Mouse (Mus musculus) thymus, adult 2 months (tissue): ENCODE measurements around the gene Tgif2. TPM values are rescaled to one million over a fixed set of nuclear protein-coding genes. Genes with fewer than 3 reads are reported as not detected.
A peak's percentile ranks its signal among the peaks of the same experiment; 100 is the strongest.
"Not testable (repeated sequence)": the region's sequence is repeated elsewhere in the genome, so short reads cannot be mapped to it uniquely, and the experiment has no call there.

Experiments
- DNase-seq: peaks from one replicate; pipeline ENCODE4 v3.0.0; 2021
- H3K27ac ChIP-seq: fragments of 200-500 bp; 2 replicates; pipeline ENCODE4 v1.5.1; 2012; ENCODE audit warnings: low read length, control low read depth; ENCODE audit not compliant: control insufficient read depth, insufficient read depth
- H3K27me3 ChIP-seq: fragments of 200-500 bp; 2 replicates; pipeline ENCODE4 v1.6.1; 2012; ENCODE audit warnings: mild to moderate bottlenecking, low read length, moderate library complexity, mixed read lengths; ENCODE audit not compliant: control insufficient read depth, insufficient read depth
- H3K36me3 ChIP-seq: fragments of 200-500 bp; 2 replicates; pipeline ENCODE4 v1.6.1; 2012; ENCODE audit warnings: mild to moderate bottlenecking, low read length, moderate library complexity; ENCODE audit not compliant: control insufficient read depth, insufficient read depth
- H3K4me1 ChIP-seq: fragments of 200-500 bp; replicated peaks from 2 replicates; pipeline ENCODE4 v1.6.1; 2012; ENCODE audit warnings: low read length; ENCODE audit not compliant: control insufficient read depth, insufficient read depth
- H3K4me3 ChIP-seq: fragments of 200-500 bp; 2 replicates; pipeline ENCODE4 v1.5.1; 2012; ENCODE audit warnings: mild to moderate bottlenecking, low read length, control low read depth, moderate library complexity; ENCODE audit not compliant: control insufficient read depth, insufficient read depth
- CTCF ChIP-seq: fragments of 200-500 bp; IDR thresholded peaks from 2 replicates; pipeline ENCODE4 v1.5.1; 2012; ENCODE audit warnings: mild to moderate bottlenecking, control low read depth, low read length, moderate library complexity, borderline replicate concordance; ENCODE audit not compliant: control insufficient read depth, poor library complexity, insufficient read depth; ENCODE audit errors: extremely low read depth
- POLR2A ChIP-seq: fragments of 200-500 bp; IDR thresholded peaks from 2 replicates; pipeline ENCODE4 v1.6.1; 2012; ENCODE audit warnings: mild to moderate bottlenecking, low read length, control low read depth, moderate library complexity; ENCODE audit not compliant: control insufficient read depth, poor library complexity, insufficient read depth; ENCODE audit errors: extremely low read depth
- WGBS: fragments of 180-500 bp; shearing (Covaris S2); methylation state at CpG from one replicate; pipeline ENCODE4 v1.1.7; 2018; 5-methylcytosine and 5-hydroxymethylcytosine counted together
- polyA plus RNA-seq: library from polyadenylated mRNA; depleted of rRNA; stranded (reverse); fragments of >200 nt; gene quantifications from 2 replicates; pipeline ENCODE4 v1.2.3, GENCODE M21; 2012; rRNA removed

Gene Tgif2
- 28.7 and 37.2 TPM in 2 replicates for polyA plus RNA-seq

DNA sequence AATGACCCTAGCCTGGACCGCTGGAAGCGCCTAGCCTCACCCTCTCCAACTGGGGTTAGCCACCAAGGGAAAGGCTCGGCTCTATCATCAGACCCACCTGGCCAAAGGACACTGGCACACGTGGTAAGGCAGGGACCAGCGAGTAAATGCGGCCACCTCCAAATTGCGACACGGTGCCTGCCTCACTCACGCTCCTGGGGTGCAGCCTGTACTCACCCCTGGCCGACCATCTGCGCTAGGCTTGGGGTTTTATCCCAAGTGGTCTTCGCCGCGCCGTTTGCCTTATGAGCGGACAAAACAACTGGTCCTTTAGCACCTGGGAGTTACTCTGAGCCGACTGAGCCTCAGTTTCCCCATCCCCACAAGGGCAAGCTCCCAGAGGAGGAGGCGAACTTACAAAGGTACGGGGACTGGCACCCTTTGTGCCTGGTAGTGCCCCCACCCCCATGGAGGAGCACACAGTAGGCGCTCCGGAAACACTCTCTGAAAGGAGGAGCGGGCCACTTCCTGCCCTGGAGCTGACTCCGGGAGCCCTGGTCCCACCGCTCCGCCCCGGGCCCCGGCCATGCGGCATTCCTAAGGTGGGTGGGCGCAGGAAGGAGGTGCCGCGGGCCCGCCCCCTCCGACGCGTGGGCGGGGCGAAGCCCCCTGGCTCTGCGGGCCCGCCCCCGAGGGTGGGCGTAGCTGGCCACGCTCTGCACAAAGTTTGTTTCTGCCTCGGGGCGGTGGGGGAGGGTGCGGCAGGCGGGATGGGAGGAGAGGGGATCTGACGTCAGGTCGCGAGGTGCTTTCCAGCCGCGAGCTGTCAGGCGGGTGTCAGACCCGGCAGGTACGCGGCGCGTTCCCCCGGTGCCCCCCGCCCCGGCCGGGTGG, at the start of gene Tgif2:
Tgif2 (plus strand) TSS at position 689 of the 873 bp plus-strand sequence.
- no peaks in the 10 kb centered on the region for H3K27me3 ChIP-seq
- 20% methylated on average over 60 of the region's 61 CpGs for WGBS
- H3K4me1 ChIP-seq = peaks cover 17% of the 10 kb centered on the region
- H3K36me3 ChIP-seq = no peaks in the 10 kb centered on the region
- peak; percentile 86 for DNase-seq
- H3K27ac ChIP-seq = peak within 1 kb of the TSS; percentile 34
- TF ChIP-seq POLR2A = 0 out of 2 replicates have a peak, but pooled peaks have one; percentile 16
- 0 out of 2 replicates have a peak, but pooled peaks have one; percentile 65 for TF ChIP-seq CTCF
- H3K4me3 ChIP-seq = peak within 1 kb of the TSS; percentile 68

DNA sequence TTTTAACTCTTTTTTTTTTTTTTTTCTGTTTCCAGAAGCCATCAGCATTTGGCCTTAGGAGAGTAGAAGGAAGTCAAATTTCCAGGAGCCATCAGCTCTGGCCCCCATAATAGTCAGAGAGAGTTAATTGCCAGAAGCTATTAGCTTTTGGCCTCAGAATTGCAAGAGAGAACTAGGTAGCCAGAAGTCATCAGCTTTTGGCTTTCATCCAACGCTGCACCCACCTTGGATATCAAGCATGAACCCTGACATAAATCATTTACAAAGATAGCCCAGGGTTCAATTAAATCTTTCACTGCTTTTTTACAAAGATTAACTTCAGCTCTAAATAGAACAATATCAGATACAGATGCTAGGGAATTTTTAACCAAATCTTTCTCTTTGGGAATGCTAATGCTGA, 41.3 kb upstream of the Tgif2 start:
- DNase-seq = no peak
- Histone ChIP-seq H3K27me3 (no peaks in the 10 kb centered on the region), H3K36me3 (no peaks in the 10 kb centered on the region), H3K4me3 (no peak overlapping the region), H3K27ac (no peak overlapping the region), H3K4me1 (no peaks in the 10 kb centered on the region)
- WGBS = 88% methylated on average over 1 of the region's 1 CpGs
- no peak for TF ChIP-seq CTCF
- no peak for TF ChIP-seq POLR2A

DNA sequence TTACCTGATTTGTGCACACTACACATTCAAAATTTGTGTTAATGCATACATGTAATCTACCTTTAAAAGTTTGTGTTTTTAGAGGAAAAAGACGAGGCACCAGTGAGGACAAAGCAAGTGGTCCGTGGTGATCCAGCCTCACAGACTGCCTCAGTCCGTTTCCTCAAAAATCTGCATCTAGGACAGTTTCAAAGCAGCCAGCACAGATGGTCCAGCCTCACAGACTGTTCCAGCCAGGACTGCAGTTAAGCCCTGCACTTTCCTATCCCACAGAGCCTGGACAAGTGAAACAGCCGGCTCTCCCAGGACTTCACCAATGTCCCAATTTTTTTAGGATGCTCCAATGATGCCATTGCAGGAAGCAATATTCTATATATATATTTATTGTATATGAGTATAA, 38.8 kb upstream of the Tgif2 start:
- Histone ChIP-seq H3K4me3 (no peak overlapping the region), H3K27ac (no peak overlapping the region), H3K4me1 (no peaks in the 10 kb centered on the region), H3K27me3 (no peaks in the 10 kb centered on the region), H3K36me3 (no peaks in the 10 kb centered on the region)
- no peak for DNase-seq
- WGBS = 88% methylated on average over 4 of the region's 4 CpGs
- TF ChIP-seq POLR2A (no peak), CTCF (no peak)

DNA sequence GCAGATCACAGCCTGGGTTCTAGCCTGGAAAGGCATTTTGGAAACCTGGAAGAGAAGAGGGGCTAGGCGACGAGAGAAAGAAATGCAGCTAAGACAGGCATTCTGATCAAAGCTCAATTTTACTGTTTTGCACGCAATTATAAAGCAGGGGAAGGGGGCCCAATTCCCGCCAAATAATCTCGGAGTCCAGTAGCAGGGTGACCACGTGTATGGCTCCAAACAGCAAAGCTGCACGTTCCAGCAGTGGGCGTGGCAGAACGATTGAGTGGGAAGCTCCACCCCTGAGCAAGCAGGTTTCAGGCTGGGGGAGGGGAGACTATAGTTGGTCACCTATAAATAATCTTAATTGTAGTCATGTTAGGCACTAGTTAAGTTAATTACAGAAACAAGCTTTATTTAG, 37.7 kb upstream of the Tgif2 start:
- not testable (repeated sequence) for H3K36me3 ChIP-seq, H3K4me3 ChIP-seq, H3K4me1 ChIP-seq, H3K27ac ChIP-seq, DNase-seq, H3K27me3 ChIP-seq
- 79% methylated on average over 9 of the region's 9 CpGs for WGBS

DNA sequence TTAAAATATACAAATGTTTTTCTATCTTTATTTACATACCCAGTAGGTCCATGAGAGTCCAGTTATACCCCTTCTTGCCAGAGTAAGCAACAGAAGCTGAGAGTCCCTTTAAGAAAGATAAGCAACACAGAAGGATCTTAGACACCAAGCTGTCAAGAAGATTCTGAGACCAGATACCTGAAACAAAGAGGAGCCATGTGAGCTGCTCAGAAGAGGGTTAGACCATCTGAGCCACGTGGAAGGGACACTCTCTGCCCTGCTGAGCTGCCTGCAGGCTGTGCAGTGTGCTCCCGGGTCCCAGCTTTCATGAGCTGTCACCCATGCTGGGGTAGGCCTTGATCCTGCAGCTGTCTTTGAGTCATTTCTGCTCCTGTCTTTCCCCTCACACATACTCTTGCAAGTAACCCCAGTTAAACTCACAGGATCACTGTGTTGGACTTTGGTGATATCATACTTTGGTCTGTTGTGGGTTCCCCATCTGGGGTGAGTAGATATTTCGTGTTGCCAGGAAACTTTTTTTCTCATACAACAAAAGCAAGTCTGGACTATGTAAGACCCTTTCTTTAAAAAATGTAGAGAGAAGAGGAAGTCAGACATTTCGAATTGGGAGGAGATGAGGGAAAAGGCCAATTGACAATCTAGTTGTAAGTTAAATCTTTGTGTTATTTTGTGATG, 36.0 kb upstream of the Tgif2 start:
- no peak for TF ChIP-seq POLR2A
- TF ChIP-seq CTCF = no peak
- Histone ChIP-seq H3K27me3 (no peaks in the 10 kb centered on the region), H3K36me3 (no peaks in the 10 kb centered on the region), H3K27ac (no peak overlapping the region), H3K4me1 (no peaks in the 10 kb centered on the region), H3K4me3 (no peak overlapping the region)
- no peak for DNase-seq
- 58% methylated on average over 4 of the region's 4 CpGs for WGBS

DNA sequence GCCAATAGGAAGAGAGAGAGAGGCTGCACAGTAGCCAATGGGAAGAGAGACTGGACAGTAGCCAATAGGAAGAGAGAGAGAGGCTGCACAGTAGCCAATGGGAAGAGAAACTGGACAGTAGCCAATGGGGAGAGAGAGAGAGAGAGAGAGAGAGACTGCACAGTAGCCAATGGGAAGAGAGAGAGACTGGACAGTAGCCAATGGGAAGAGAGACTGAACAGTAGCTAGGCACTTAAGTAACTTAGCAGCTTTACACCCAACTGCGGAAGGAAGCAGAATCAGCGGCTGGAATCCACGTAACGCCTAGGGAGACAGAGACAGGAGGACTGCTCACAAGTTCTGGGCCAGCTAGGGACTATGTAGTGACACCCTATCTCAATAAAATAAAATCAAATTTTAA, 35.2 kb upstream of the Tgif2 start:
- no peak overlapping the region for H3K4me3 ChIP-seq
- H3K4me1 ChIP-seq = no peaks in the 10 kb centered on the region
- no peaks in the 10 kb centered on the region for H3K27me3 ChIP-seq
- no peaks in the 10 kb centered on the region for H3K36me3 ChIP-seq
- TF ChIP-seq POLR2A (no peak), CTCF (no peak)
- WGBS = 98% methylated on average over 4 of the region's 4 CpGs
- no peak overlapping the region for H3K27ac ChIP-seq
- DNase-seq = no peak
